Comparison of ENCODE assay signal across 9 mouse cellular contexts in the genomic region with DNA sequence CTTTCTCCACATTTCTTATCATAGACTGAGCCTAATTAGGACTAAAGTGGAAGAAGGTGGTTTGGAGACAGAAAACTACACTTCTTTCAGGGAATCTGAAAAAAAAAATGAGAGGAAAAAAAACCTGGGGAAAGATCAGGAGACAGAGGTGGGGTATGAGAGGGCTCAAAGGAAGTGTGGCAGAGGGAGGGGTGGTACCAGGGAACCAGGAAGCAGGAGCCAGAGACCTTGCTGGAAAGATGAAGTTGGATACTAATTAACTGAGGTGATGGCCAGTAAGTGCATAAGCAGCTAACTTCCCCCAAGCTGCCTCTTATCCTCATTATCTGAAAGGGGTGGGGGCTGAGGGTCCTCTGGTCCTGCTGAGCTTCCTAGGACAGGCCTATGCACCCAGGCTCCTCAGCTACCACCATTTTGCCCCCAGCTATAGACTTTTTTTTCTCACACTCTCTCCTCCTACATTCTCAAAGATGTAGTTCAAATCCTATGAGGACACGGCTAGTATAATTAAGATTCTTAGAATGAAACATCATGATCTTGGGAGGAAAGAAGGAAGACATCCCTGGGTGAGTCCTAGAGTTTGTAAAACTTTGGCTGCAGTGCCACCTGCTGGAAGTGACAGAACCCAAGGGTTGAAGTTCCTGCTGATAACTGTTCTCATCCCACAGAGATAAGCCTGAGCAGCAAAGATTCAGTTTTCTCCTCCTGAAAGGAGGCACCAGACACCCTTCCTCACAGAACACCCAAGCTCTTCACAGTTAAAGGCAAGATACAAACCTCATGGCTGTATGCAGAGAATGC.
DNase-seq lines count a peak whose midpoint lies in the region; ATAC-seq and TF ChIP-seq lines count a peak whose summit lies in the region.
"Had no signal": no experiment of that assay in that cellular context is flagged by ENCODE, and none has a peak within 500 bp of the region (broad histone marks: within the 10 kb centered on the region; RNA-seq: fewer than 3 reads in every experiment).

No protein-coding gene starts in this region.

- no peaks in the 10 kb centered on the region for H3K9me3 ChIP-seq in kidney, embryonic 16.5 days (ENCODE audit: low read length)
- H3K9me3 ChIP-seq in limb, embryonic 12.5 days: no peaks in the 10 kb centered on the region
- no peaks in the 10 kb centered on the region for H3K9me3 ChIP-seq in neural tube, embryonic 11.5 days (ENCODE audit: control insufficient read depth, low read length)
- H3K9me3 ChIP-seq: heart, embryonic 15.5 days had no signal

- no peak overlapping the region for H3K27ac ChIP-seq in gastrocnemius, adult 2 months
- no peak overlapping the region for H3K27ac ChIP-seq in kidney, embryonic 16.5 days (ENCODE audit: low read length)
- H3K27ac ChIP-seq in limb, embryonic 12.5 days: no peak overlapping the region
- no peak overlapping the region for H3K27ac ChIP-seq in neural tube, embryonic 11.5 days (ENCODE audit: low read depth, low read length)
- H3K27ac ChIP-seq: heart, embryonic 15.5 days had no signal

- 35% methylated on average over 1 of the region's 1 CpGs for WGBS in kidney, embryonic 16.5 days
- WGBS in limb, embryonic 12.5 days: 33% methylated on average over 1 of the region's 1 CpGs
- WGBS in neural tube, embryonic 11.5 days: 62% methylated on average over 1 of the region's 1 CpGs

- ATAC-seq in kidney, embryonic 16.5 days (ENCODE audit: low FRiP score, low TSS enrichment): peak; percentile 84
- ATAC-seq in limb, embryonic 12.5 days (ENCODE audit: insufficient number of reproducible peaks, insufficient read depth, low FRiP score, low TSS enrichment, low read depth): peak; percentile 59; the same call in 1 of the 2 replicates
- ATAC-seq in neural tube, embryonic 11.5 days (ENCODE audit: insufficient read depth, low FRiP score, low TSS enrichment): peak; percentile 80; the same call in 1 of the 2 replicates

- H3K36me3 ChIP-seq in kidney, embryonic 16.5 days (ENCODE audit: insufficient read depth, low read length): no peaks in the 10 kb centered on the region
- H3K36me3 ChIP-seq in limb, embryonic 12.5 days: no peaks in the 10 kb centered on the region
- no peaks in the 10 kb centered on the region for H3K36me3 ChIP-seq in neural tube, embryonic 11.5 days (ENCODE audit: control insufficient read depth, insufficient read depth, low read length)

- H3K4me1 ChIP-seq in kidney, embryonic 16.5 days (ENCODE audit: insufficient read depth, low read length): no peaks in the 10 kb centered on the region
- no peaks in the 10 kb centered on the region for H3K4me1 ChIP-seq in limb, embryonic 12.5 days (replicated peaks)
- H3K4me1 ChIP-seq in neural tube, embryonic 11.5 days (ENCODE audit: control insufficient read depth, insufficient read depth, low read length): no peaks in the 10 kb centered on the region
- H3K4me1 ChIP-seq: heart, embryonic 15.5 days had no signal

- H3K9ac ChIP-seq in kidney, embryonic 16.5 days (replicated peaks; ENCODE audit: low read length): no peak overlapping the region
- H3K9ac ChIP-seq in limb, embryonic 12.5 days (replicated peaks): no peak overlapping the region
- no peak overlapping the region for H3K9ac ChIP-seq in neural tube, embryonic 11.5 days (ENCODE audit: low read length)
- H3K9ac ChIP-seq: heart, embryonic 15.5 days had no signal

- DNase-seq in gastrocnemius, adult 18-20 months (ENCODE audit: low spot score): peak; percentile 10
- no peak for DNase-seq in gastrocnemius, postnatal 25 days
- peak; percentile 61 to 75 for DNase-seq in cerebellum, postnatal 25 days
- DNase-seq in gastrocnemius, adult 2 months: peak; percentile 48
- DNase-seq in neural tube, embryonic 11.5 days (ENCODE audit: low spot score): peak; percentile 66
- DNase-seq in urinary bladder, postnatal 25 days (ENCODE audit: low spot score): peak; percentile 69

- TF ChIP-seq CTCF in gastrocnemius, adult 2 months (IDR thresholded peaks at IDR 0.05): peak; percentile 53

- intact Hi-C loops in gastrocnemius, adult 2 months (cut with DNase I): loop anchor here (5.0 kb wide), 1 partner anchor 1681 kb away; no protein-coding TSS in a partner anchor

- H3K4me2 ChIP-seq in kidney, embryonic 16.5 days (replicated peaks; ENCODE audit: low read depth, low read length): no peak overlapping the region
- H3K4me2 ChIP-seq in limb, embryonic 12.5 days: no peak overlapping the region
- no peak overlapping the region for H3K4me2 ChIP-seq in neural tube, embryonic 11.5 days (ENCODE audit: low read depth)
- H3K4me2 ChIP-seq: heart, embryonic 15.5 days had no signal

- H3K4me3 ChIP-seq in gastrocnemius, adult 2 months: no peak overlapping the region
- no peak overlapping the region for H3K4me3 ChIP-seq in kidney, embryonic 16.5 days (ENCODE audit: low read length)
- no peak overlapping the region for H3K4me3 ChIP-seq in limb, embryonic 12.5 days (replicated peaks)
- no peak overlapping the region for H3K4me3 ChIP-seq in neural tube, embryonic 11.5 days (ENCODE audit: low read depth, low read length)
- H3K4me3 ChIP-seq: heart, embryonic 15.5 days had no signal

- no peaks in the 10 kb centered on the region for H3K27me3 ChIP-seq in kidney, embryonic 16.5 days (ENCODE audit: insufficient read depth, low read length)
- H3K27me3 ChIP-seq in limb, embryonic 12.5 days: no peaks in the 10 kb centered on the region
- no peaks in the 10 kb centered on the region for H3K27me3 ChIP-seq in neural tube, embryonic 11.5 days (ENCODE audit: control insufficient read depth, insufficient read depth, low read length)
- H3K27me3 ChIP-seq: heart, embryonic 15.5 days had no signal
